ENCODE assay signal across 14 mouse cellular contexts in genomic region chr12:99685451-99686100, GRCm38 (mm10).
A peak's percentile ranks its signal among the peaks of the same experiment; 100 is the strongest.
DNase-seq lines count a peak whose midpoint lies in the region; ATAC-seq and TF ChIP-seq lines count a peak whose summit lies in the region.
"Had no signal": no experiment of that assay in that cellular context is flagged by ENCODE, and none has a peak within 500 bp of the region (broad histone marks: within the 10 kb centered on the region; RNA-seq: fewer than 3 reads in every experiment).

No protein-coding gene starts in this region.

- ATAC-seq in kidney, embryonic 16.5 days (ENCODE audit: low FRiP score, low TSS enrichment), result no peak
- no peak for ATAC-seq in heart, embryonic 16.5 days (replicated peaks; ENCODE audit: extremely low read depth, insufficient read depth, low FRiP score)
- ATAC-seq in liver, postnatal 0 days, result no peak
- no peak for ATAC-seq in intestine, embryonic 16.5 days
- ATAC-seq: hindbrain, embryonic 16.5 days had no signal

- WGBS in kidney, embryonic 16.5 days, result 65% methylated on average over 11 of the region's 11 CpGs
- WGBS in heart, embryonic 16.5 days, result 61% methylated on average over 11 of the region's 11 CpGs
- 62% methylated on average over 11 of the region's 11 CpGs for WGBS in liver, postnatal 0 days (ENCODE audit: insufficient replicate concordance)
- 76% methylated on average over 11 of the region's 11 CpGs for WGBS in intestine, embryonic 16.5 days

- TF ChIP-seq CTCF in liver, postnatal 0 days (IDR thresholded peaks at IDR 0.05; ENCODE audit: low read depth), result no peak

- peak; percentile 6 for DNase-seq in cerebellum, adult 11 months
- DNase-seq in cerebellum, adult 8-10 months, result no peak
- peak; percentile 4 for DNase-seq in kidney, adult 9 months
- DNase-seq in liver, postnatal 0 days, result no peak
- DNase-seq: adrenal gland, postnatal 14 days had no signal

- H3K4me2 ChIP-seq in kidney, embryonic 16.5 days (replicated peaks; ENCODE audit: low read depth, low read length), result no peak overlapping the region
- no peak overlapping the region for H3K4me2 ChIP-seq in heart, embryonic 16.5 days (ENCODE audit: low read depth, low read length)
- H3K4me2 ChIP-seq in liver, postnatal 0 days (ENCODE audit: low read depth, low read length), result no peak overlapping the region
- no peak overlapping the region for H3K4me2 ChIP-seq in intestine, embryonic 16.5 days (ENCODE audit: low read depth, low read length)

- H3K27me3 ChIP-seq in kidney, embryonic 16.5 days (ENCODE audit: insufficient read depth, low read length), result no peaks in the 10 kb centered on the region
- H3K27me3 ChIP-seq in heart, embryonic 16.5 days (ENCODE audit: control insufficient read depth, insufficient read depth, low read length), result no peaks in the 10 kb centered on the region
- no peaks in the 10 kb centered on the region for H3K27me3 ChIP-seq in liver, postnatal 0 days (ENCODE audit: insufficient read depth, low read length)
- no peaks in the 10 kb centered on the region for H3K27me3 ChIP-seq in intestine, embryonic 16.5 days (replicated peaks; ENCODE audit: control insufficient read depth, insufficient read depth, low read length)

- no peak overlapping the region for H3K27ac ChIP-seq in kidney, embryonic 16.5 days (ENCODE audit: low read length)
- peak overlapping the region; percentile 33; the same call in 1 of the 2 replicates for H3K27ac ChIP-seq in brown adipose tissue, adult 24 weeks (replicated peaks; ENCODE audit: low read depth, low read length)
- peak overlapping the region; percentile 3; the same call in 1 of the 2 replicates for H3K27ac ChIP-seq in heart, embryonic 16.5 days (ENCODE audit: low read length)
- no peak overlapping the region for H3K27ac ChIP-seq in liver, postnatal 0 days (ENCODE audit: low read depth)
- no peak overlapping the region; the same call in 1 of the 2 replicates for H3K27ac ChIP-seq in intestine, embryonic 16.5 days (ENCODE audit: low read length)
- H3K27ac ChIP-seq: layer of hippocampus, adult 2 months; liver, embryonic 14.5 days had no signal

- H3K9ac ChIP-seq in kidney, embryonic 16.5 days (replicated peaks; ENCODE audit: low read length), result no peak overlapping the region
- no peak overlapping the region for H3K9ac ChIP-seq in heart, embryonic 16.5 days (ENCODE audit: low read length)
- no peak overlapping the region for H3K9ac ChIP-seq in liver, postnatal 0 days (replicated peaks)
- H3K9ac ChIP-seq in intestine, embryonic 16.5 days (ENCODE audit: low read depth, low read length), result no peak overlapping the region
- H3K9ac ChIP-seq: liver, embryonic 14.5 days had no signal

- TF ChIP-seq EP300 in liver, postnatal 0 days (IDR thresholded peaks at IDR 0.05; ENCODE audit: low read depth), result no peak

- H3K9me3 ChIP-seq in kidney, embryonic 16.5 days (ENCODE audit: low read length), result no peaks in the 10 kb centered on the region
- H3K9me3 ChIP-seq in heart, embryonic 16.5 days (replicated peaks; ENCODE audit: control insufficient read depth, low read length), result no peaks in the 10 kb centered on the region
- H3K9me3 ChIP-seq in liver, postnatal 0 days (ENCODE audit: low read length), result no peaks in the 10 kb centered on the region
- no peaks in the 10 kb centered on the region for H3K9me3 ChIP-seq in intestine, embryonic 16.5 days (ENCODE audit: control insufficient read depth, low read length)

- H3K4me3 ChIP-seq in kidney, embryonic 16.5 days (ENCODE audit: low read length), result no peak overlapping the region
- H3K4me3 ChIP-seq in brown adipose tissue, adult 24 weeks (ENCODE audit: insufficient read depth, low read depth, low read length), result no peak overlapping the region
- H3K4me3 ChIP-seq in heart, embryonic 16.5 days (ENCODE audit: low read length), result no peak overlapping the region
- H3K4me3 ChIP-seq in liver, postnatal 0 days (ENCODE audit: low read depth, low read length), result no peak overlapping the region
- no peak overlapping the region for H3K4me3 ChIP-seq in intestine, embryonic 16.5 days (ENCODE audit: low read length)
- H3K4me3 ChIP-seq: erythroblast, embryonic 14.5 days; layer of hippocampus, adult 2 months; myocyte had no signal

- no peaks in the 10 kb centered on the region for H3K4me1 ChIP-seq in kidney, embryonic 16.5 days (ENCODE audit: insufficient read depth, low read length)
- H3K4me1 ChIP-seq in brown adipose tissue, adult 24 weeks (ENCODE audit: control insufficient read depth, insufficient read depth, insufficient read length, low read length), result peaks cover 7% of the 10 kb centered on the region
- peaks cover 8% of the 10 kb centered on the region for H3K4me1 ChIP-seq in heart, embryonic 16.5 days (ENCODE audit: control insufficient read depth, insufficient read depth, low read length)
- no peaks in the 10 kb centered on the region for H3K4me1 ChIP-seq in liver, postnatal 0 days (ENCODE audit: insufficient read depth)
- no peaks in the 10 kb centered on the region for H3K4me1 ChIP-seq in intestine, embryonic 16.5 days (ENCODE audit: control insufficient read depth, insufficient read depth, low read length)

- no peaks in the 10 kb centered on the region for H3K36me3 ChIP-seq in kidney, embryonic 16.5 days (ENCODE audit: insufficient read depth, low read length)
- no peaks in the 10 kb centered on the region for H3K36me3 ChIP-seq in heart, embryonic 16.5 days (ENCODE audit: control insufficient read depth, insufficient read depth)
- no peaks in the 10 kb centered on the region for H3K36me3 ChIP-seq in liver, postnatal 0 days (replicated peaks; ENCODE audit: insufficient read depth, low read length)
- no peaks in the 10 kb centered on the region for H3K36me3 ChIP-seq in intestine, embryonic 16.5 days (ENCODE audit: control insufficient read depth, insufficient read depth, low read length)

Comparison
In these comparisons a context has a peak if more than half of its experiments do, and no peak if none do; other contexts are left out.
1. DNase-seq: peak in cerebellum, adult 11 months (single experiment) and kidney, adult 9 months (single experiment); none in cerebellum, adult 8-10 months (single experiment) and liver, postnatal 0 days (single experiment).
2. H3K27ac ChIP-seq: peak in brown adipose tissue, adult 24 weeks (single experiment) and heart, embryonic 16.5 days (single experiment); none in kidney, embryonic 16.5 days (single experiment), liver, postnatal 0 days (single experiment) and intestine, embryonic 16.5 days (single experiment).